Mouse (Mus musculus) liver, embryonic 14.5 days (tissue): ENCODE data around the gene Tmem135.

ENCODE experiments used
- CTCF ChIP-seq: IDR thresholded peaks from 2 replicates; pipeline ENCODE4 v1.5.1; 2016; ENCODE audit warnings: antibody characterized with exemption, low read depth, control low read depth
- EP300 ChIP-seq: IDR thresholded peaks from 2 replicates; pipeline ENCODE4 v1.6.1; 2016; ENCODE audit warnings: antibody characterized with exemption, low read depth

DNA sequence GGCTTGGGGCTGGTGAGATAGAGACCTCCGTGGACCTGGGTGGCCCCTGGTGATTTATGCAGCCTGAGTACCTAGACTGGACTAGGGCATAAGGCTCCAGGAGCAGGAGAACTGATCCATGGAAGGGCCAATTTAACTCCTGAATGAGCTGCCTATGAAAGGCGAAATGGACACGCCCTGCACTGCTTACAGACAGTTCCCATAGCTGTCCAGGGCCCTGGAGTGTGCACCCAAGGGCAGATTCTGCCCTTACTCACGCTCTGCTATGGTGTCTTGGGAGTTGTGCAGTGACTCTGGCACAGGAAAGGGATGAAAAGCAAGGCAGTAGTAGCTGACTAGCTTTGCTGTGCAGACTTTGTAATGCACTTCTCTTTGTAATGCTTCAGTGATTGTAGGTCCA is 6.3 kb upstream of the Tmem135 start:
- TF ChIP-seq CTCF (no peak), EP300 (no peak)
